Mouse (Mus musculus) midbrain, embryonic 14.5 days (tissue): ENCODE measurements at regions not wholly inside any gene's neighbourhood (a gene's known extent, or its start where the extent isn't known, plus 50 kb on each side); places are given as distances from the start of the nearest gene placed in this dataset.

Source experiments
- ATAC-seq: fragments of 200-750 bp; cut with Nextera tagmentation; 2 replicates; pipeline ENCODE4 v1.8.0; 2017; ENCODE audit warnings: moderate number of reproducible peaks, moderate library complexity; ENCODE audit not compliant: low FRiP score, low TSS enrichment
- DNase-seq: peaks from one replicate; pipeline ENCODE4 v3.0.0-alpha.2; 2015
- H3K27ac ChIP-seq: fragments of 300-500 bp; sonication (generic); replicated peaks from 2 replicates; pipeline ENCODE4 v1.5.1; 2014; ENCODE audit warnings: mild to moderate bottlenecking, low read depth, low read length, moderate library complexity
- H3K27me3 ChIP-seq: fragments of 300-500 bp; sonication (generic); 2 replicates; pipeline ENCODE4 v1.6.1; 2014; ENCODE audit warnings: low read length, control low read depth, mixed read lengths; ENCODE audit not compliant: control insufficient read depth, insufficient read depth
- H3K36me3 ChIP-seq: fragments of 300-500 bp; sonication (generic); 2 replicates; pipeline ENCODE4 v1.6.1; 2014; ENCODE audit warnings: low read length, control low read depth; ENCODE audit not compliant: control insufficient read depth, insufficient read depth
- H3K4me1 ChIP-seq: fragments of 300-500 bp; sonication (generic); 2 replicates; pipeline ENCODE4 v1.6.1; 2014; ENCODE audit warnings: mild to moderate bottlenecking, antibody characterized with exemption, low read length, control low read depth; ENCODE audit not compliant: control insufficient read depth, insufficient read depth
- H3K4me2 ChIP-seq: fragments of 300-500 bp; sonication (generic); 2 replicates; pipeline ENCODE4 v1.6.1; 2014; ENCODE audit warnings: mild to moderate bottlenecking, low read length, moderate library complexity
- H3K4me3 ChIP-seq: fragments of 300-500 bp; sonication (generic); replicated peaks from 2 replicates; pipeline ENCODE4 v1.5.1; 2014; ENCODE audit warnings: low read depth, low read length
- H3K9ac ChIP-seq: fragments of 300-500 bp; sonication (generic); replicated peaks from 2 replicates; pipeline ENCODE4 v1.6.1; 2014; ENCODE audit warnings: mild to moderate bottlenecking, low read length, moderate library complexity
- H3K9me3 ChIP-seq: fragments of 300-500 bp; sonication (generic); 2 replicates; pipeline ENCODE4 v1.6.1; 2016; ENCODE audit warnings: low read length, control low read depth, mixed read lengths; ENCODE audit not compliant: control insufficient read depth
- WGBS: fragments of 180-500 bp; shearing (Covaris S2); extraction: QIAGEN DNeasy Blood & Tissue Kit; methylation state at CpG from one replicate; pipeline ENCODE4 v1.1.7; 2014; 5-methylcytosine and 5-hydroxymethylcytosine counted together

- no peaks in the 10 kb centered on the region for H3K4me1 ChIP-seq
- no peak overlapping the region for H3K4me2 ChIP-seq
- H3K36me3 ChIP-seq, result no peaks in the 10 kb centered on the region
- WGBS, result 19% methylated on average over 3 of the region's 3 CpGs
- H3K4me3 ChIP-seq, result no peak overlapping the region
- no peaks in the 10 kb centered on the region for H3K27me3 ChIP-seq
- H3K9me3 ChIP-seq, result no peaks in the 10 kb centered on the region
- no peak for DNase-seq
- no peak overlapping the region for H3K27ac ChIP-seq
- no peak for ATAC-seq
- H3K9ac ChIP-seq, result no peak overlapping the region
Measured at GRCm38 (mm10) chr6:121524613-121524970, 51.1 kb upstream of the Iqsec3 start.

- Histone ChIP-seq H3K27ac (no peak overlapping the region), H3K9ac (no peak overlapping the region), H3K4me3 (no peak overlapping the region), H3K4me1 (no peaks in the 10 kb centered on the region), H3K4me2 (no peak overlapping the region), H3K9me3 (no peaks in the 10 kb centered on the region), H3K27me3 (no peaks in the 10 kb centered on the region), H3K36me3 (no peaks in the 10 kb centered on the region)
- ATAC-seq (no peak), DNase-seq (no peak)
- WGBS, result 81% methylated on average over 11 of the region's 11 CpGs
Measured at GRCm38 (mm10) chr6:121523882-121524612, 50.6 kb upstream of the Iqsec3 start.
